Mouse (Mus musculus) neural tube, embryonic 12.5 days (tissue): ENCODE measurements around the gene Taf5l. TPM values are rescaled to one million over a fixed set of nuclear protein-coding genes. Genes with fewer than 3 reads are reported as not detected.

Experiments
- ATAC-seq: fragments of 200-750 bp; cut with Nextera tagmentation; 2 replicates; pipeline ENCODE4 v1.8.0; 2017; ENCODE audit warnings: low read depth, mild to moderate bottlenecking, moderate TSS enrichment, moderate library complexity; ENCODE audit not compliant: low FRiP score
- H3K27ac ChIP-seq: fragments of 300-500 bp; sonication (generic); 2 replicates; pipeline ENCODE4 v1.5.1; 2016
- H3K27me3 ChIP-seq: fragments of 300-500 bp; sonication (generic); replicated peaks from 2 replicates; pipeline ENCODE4 v1.6.1; 2016; ENCODE audit warnings: mild to moderate bottlenecking
- H3K36me3 ChIP-seq: fragments of 300-500 bp; sonication (generic); 2 replicates; pipeline ENCODE4 v1.6.1; 2016; ENCODE audit warnings: mild to moderate bottlenecking
- H3K4me1 ChIP-seq: fragments of 300-500 bp; sonication (generic); 2 replicates; pipeline ENCODE4 v1.6.1; 2016
- H3K4me2 ChIP-seq: fragments of 300-500 bp; sonication (generic); replicated peaks from 2 replicates; pipeline ENCODE4 v1.6.1; 2016; ENCODE audit warnings: mild to moderate bottlenecking
- H3K4me3 ChIP-seq: fragments of 300-500 bp; sonication (generic); 2 replicates; pipeline ENCODE4 v1.5.1; 2016
- H3K9ac ChIP-seq: fragments of 300-500 bp; sonication (generic); 2 replicates; pipeline ENCODE4 v1.6.1; 2016; ENCODE audit warnings: mild to moderate bottlenecking
- H3K9me3 ChIP-seq: fragments of 300-500 bp; sonication (generic); 2 replicates; pipeline ENCODE4 v1.6.1; 2016; ENCODE audit warnings: mild to moderate bottlenecking
- WGBS: fragments of 180-500 bp; shearing (Covaris S2); methylation state at CpG from one replicate; pipeline ENCODE4 v1.1.7; 2016; 5-methylcytosine and 5-hydroxymethylcytosine counted together
- polyA plus RNA-seq: library from polyadenylated mRNA; unstranded; fragments of >200 nt; fragmentation: Nextera tagmentation; extraction: Ambion mirVana; gene quantifications from 2 replicates; pipeline ENCODE4 v1.2.1, GENCODE M21; 2016

The Taf5l gene
- polyA plus RNA-seq: 34.6 and 35.1 TPM in 2 replicates

DNA sequence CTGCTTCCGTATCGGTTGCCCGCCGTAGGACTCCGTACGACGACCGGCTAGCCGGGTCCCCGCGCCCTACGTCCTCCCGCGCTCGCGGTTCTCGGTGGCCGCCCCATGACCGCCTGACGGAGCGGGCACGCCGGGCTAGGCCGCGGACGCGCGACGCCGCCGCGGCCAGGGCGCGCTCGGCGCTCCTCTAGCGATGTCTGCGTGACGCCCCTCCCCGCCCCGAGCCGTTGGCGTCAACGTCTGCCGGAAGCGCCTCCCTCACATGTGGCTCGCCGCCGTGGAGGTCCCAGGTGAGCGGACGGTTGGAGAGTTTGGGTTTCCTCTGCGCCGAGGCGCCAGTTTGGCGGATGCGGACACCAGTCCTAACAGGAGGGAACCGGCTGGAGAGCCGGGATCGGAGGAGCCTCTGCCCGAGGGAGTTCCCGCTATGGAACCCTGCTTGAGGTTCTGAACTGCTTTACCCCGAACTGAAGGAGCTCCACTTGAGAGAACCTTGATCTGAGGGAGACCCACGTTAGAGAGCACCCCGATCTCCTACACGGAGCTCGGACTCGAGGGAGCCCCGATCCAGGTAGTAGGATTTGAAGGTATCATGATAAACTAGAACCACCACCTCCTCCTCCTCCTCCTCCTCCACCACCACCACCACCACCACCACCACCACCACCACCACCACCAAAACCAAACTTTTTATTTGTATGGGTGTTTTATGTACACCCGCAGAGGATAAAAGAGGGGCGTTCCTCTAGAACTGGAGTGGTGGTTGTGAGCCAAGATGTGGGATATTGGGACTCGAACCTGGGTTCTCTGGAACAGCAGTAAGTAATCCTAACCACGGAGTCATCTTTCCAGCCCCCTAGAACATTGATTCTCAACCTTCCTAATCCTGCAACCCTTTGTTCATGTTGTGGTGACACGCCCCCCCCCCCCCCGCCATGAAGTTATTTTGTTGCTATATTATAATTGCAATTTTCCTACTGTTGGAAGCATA is at the start of gene Taf5l, which contains the start of gene Urb2:
TSS of gene Taf5l (minus strand) at position 161 of the 991 bp plus-strand sequence.
TSS of gene Urb2 (plus strand) at position 272 of the 991 bp plus-strand sequence.
- peaks cover 21% of the 10 kb centered on the region for H3K4me1 ChIP-seq
- H3K9ac ChIP-seq: peak within 1 kb of the TSS; percentile 80
- peak within 1 kb of the TSS; percentile 83 for H3K4me2 ChIP-seq

GRCm38 (mm10) chr8:124070363-124071324 is 49.4 kb upstream of the Taf5l start:
- no peaks in the 10 kb centered on the region for H3K36me3 ChIP-seq
- no peak overlapping the region for H3K4me3 ChIP-seq
- peaks cover 14% of the 10 kb centered on the region for H3K4me1 ChIP-seq
- H3K27me3 ChIP-seq: no peaks in the 10 kb centered on the region
- WGBS: 47% methylated on average over 18 of the region's 18 CpGs
- H3K4me2 ChIP-seq: no peak overlapping the region
- H3K9me3 ChIP-seq: no peaks in the 10 kb centered on the region
- ATAC-seq: no peak
- H3K27ac ChIP-seq: no peak overlapping the region
- no peak overlapping the region for H3K9ac ChIP-seq

More for the DNA sequence above, at the start of gene Taf5l, which contains the start of gene Urb2:
- Histone ChIP-seq H3K9me3 (no peaks in the 10 kb centered on the region), H3K27me3 (no peaks in the 10 kb centered on the region), H3K4me3 (peak within 1 kb of the TSS; percentile 77), H3K36me3 (peaks cover 14% of the 10 kb centered on the region), H3K27ac (peak within 1 kb of the TSS; percentile 91)
- peak; percentile 92 for ATAC-seq
- whole genome bisulfite sequencing: 2% methylated on average over 74 of the region's 74 CpGs

DNA sequence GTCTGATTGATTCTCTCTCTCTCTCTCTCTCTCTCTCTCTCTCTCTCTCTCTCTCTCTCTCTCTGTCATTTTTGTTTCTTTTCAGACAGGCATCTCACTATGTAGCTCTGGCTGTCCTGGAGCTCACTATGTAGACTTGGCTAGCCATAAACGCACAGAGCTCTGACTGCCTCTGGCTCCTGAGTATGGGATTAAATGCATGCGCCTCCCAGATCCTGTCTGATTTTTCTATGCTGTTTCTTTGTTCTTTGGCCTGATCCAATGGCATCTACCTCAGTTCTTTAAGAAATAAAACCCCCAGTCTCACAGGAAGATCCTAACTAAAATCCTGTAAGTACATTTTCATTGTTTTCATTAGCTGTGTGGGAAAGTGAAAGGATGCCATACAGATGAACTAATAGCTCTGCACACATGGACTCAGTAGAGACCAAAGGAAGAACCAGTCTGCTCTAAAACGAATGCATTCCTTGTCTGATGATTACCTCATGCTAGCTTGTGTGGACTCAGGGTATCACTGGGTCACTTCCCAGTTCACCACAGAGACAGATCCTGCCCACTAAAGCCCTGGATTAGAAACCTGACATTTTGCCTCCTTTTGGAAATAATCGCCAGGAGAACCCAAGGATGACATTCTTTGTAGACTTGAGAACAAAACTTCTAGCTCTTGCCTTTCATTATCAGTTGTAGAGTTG is 46.0 kb upstream of the Taf5l start:
- Histone ChIP-seq H3K4me3 (no peak overlapping the region), H3K27ac (no peak overlapping the region), H3K9me3 (no peaks in the 10 kb centered on the region), H3K36me3 (no peaks in the 10 kb centered on the region), H3K4me2 (no peak overlapping the region), H3K27me3 (no peaks in the 10 kb centered on the region), H3K9ac (no peak overlapping the region), H3K4me1 (peaks cover 14% of the 10 kb centered on the region)
- no peak for ATAC-seq
- 73% methylated on average over 4 of the region's 4 CpGs for WGBS

- Histone ChIP-seq H3K4me3 (no peak overlapping the region), H3K36me3 (no peaks in the 10 kb centered on the region), H3K4me1 (peaks cover 14% of the 10 kb centered on the region), H3K9me3 (no peaks in the 10 kb centered on the region), H3K9ac (no peak overlapping the region), H3K4me2 (no peak overlapping the region), H3K27ac (no peak overlapping the region), H3K27me3 (no peaks in the 10 kb centered on the region)
- WGBS: 75% methylated on average over 4 of the region's 4 CpGs
- ATAC-seq: no peak
Measured at GRCm38 (mm10) chr8:124066325-124067058, 45.3 kb upstream of the Taf5l start.

DNA sequence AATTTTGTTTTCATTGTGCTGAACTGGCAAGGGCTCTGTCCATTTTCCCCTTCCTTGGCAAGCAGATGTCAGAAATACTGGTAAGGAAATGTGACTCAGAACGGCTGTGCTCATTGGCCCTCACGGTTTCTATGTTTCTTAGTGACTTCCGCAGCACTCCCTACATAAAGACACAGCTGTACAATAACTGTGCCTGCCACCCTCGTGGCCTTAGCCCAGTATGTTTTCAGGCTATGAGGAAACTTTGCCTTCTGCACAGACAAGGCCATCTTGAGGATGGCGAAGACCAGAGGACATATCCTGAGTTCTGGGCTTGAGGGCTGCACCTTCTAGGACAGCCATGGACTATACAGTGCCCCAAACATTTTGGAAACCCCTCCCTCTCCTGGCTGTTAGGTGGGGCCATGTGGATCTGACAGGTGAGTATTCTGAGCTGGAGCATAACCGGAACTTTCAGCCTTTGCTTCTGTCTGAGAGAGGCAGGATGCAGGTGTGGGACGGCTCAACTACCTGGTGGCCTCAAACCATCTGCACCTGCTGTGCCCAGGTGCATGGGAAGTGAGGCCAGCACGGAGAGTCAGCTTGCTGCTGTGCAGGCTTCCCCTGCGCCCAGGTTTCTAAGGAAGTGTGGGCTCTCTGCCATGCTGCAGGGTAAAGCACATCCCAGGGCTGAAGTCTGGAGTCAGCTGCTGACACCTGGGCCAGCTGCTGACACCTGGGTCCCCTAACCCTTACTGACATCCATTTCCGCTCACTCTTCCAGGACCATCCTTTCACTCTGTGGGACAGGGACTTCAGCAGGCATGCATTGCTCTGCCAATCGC is 35.8 kb upstream of the Taf5l start:
- H3K4me3 ChIP-seq: no peak overlapping the region
- WGBS: 81% methylated on average over 11 of the region's 11 CpGs
- H3K36me3 ChIP-seq: no peaks in the 10 kb centered on the region
- no peaks in the 10 kb centered on the region for H3K9me3 ChIP-seq
- no peaks in the 10 kb centered on the region for H3K27me3 ChIP-seq
- no peak for ATAC-seq
- H3K4me1 ChIP-seq: no peaks in the 10 kb centered on the region
- no peak overlapping the region for H3K9ac ChIP-seq
- H3K27ac ChIP-seq: no peak overlapping the region
- H3K4me2 ChIP-seq: no peak overlapping the region

- no peak for ATAC-seq
- no peaks in the 10 kb centered on the region for H3K9me3 ChIP-seq
- H3K4me1 ChIP-seq: no peaks in the 10 kb centered on the region
- H3K27me3 ChIP-seq: no peaks in the 10 kb centered on the region
- no peak overlapping the region for H3K4me2 ChIP-seq
- WGBS: 66% methylated on average over 4 of the region's 4 CpGs
- no peak overlapping the region for H3K9ac ChIP-seq
- H3K36me3 ChIP-seq: peaks cover 9% of the 10 kb centered on the region
- no peak overlapping the region for H3K27ac ChIP-seq
- H3K4me3 ChIP-seq: no peak overlapping the region
Measured at GRCm38 (mm10) chr8:124052568-124052967, 31.4 kb upstream of the Taf5l start.

- Histone ChIP-seq H3K27ac (no peak overlapping the region), H3K4me3 (no peak overlapping the region), H3K36me3 (peaks cover 14% of the 10 kb centered on the region), H3K4me2 (no peak overlapping the region), H3K9me3 (no peaks in the 10 kb centered on the region), H3K9ac (no peak overlapping the region), H3K4me1 (no peaks in the 10 kb centered on the region), H3K27me3 (no peaks in the 10 kb centered on the region)
- WGBS: 23% methylated on average over 3 of the region's 3 CpGs
- ATAC-seq: peak; percentile 56; the same call in 1 of the 2 replicates
Measured at GRCm38 (mm10) chr8:124052110-124052509, 30.9 kb upstream of the Taf5l start.

DNA sequence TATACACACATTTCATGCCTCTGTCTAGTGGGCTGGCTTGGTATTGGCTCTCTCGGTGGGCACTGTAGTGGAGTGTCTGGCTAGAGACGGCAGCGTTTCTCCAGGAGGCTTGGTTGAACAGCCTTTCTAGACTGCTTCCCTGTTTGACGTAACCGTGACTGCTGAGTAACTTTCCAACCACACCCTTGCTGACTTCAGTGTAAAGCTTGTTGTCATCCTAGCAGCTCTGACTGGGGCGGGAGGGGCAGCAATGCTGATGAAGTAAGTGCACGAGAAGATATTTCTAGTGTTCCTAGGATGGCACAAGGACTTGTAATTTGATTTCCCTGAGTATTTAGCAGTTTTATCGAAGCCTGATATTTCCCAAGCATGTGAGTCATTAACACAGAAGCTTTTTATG is 24.7 kb upstream of the Taf5l start:
- Histone ChIP-seq H3K4me1 (no peaks in the 10 kb centered on the region), H3K27ac (no peak overlapping the region), H3K4me2 (no peak overlapping the region), H3K9ac (no peak overlapping the region), H3K9me3 (no peaks in the 10 kb centered on the region), H3K27me3 (no peaks in the 10 kb centered on the region), H3K36me3 (peaks cover 45% of the 10 kb centered on the region), H3K4me3 (no peak overlapping the region)
- 93% methylated on average over 8 of the region's 8 CpGs for WGBS
- no peak for ATAC-seq

DNA sequence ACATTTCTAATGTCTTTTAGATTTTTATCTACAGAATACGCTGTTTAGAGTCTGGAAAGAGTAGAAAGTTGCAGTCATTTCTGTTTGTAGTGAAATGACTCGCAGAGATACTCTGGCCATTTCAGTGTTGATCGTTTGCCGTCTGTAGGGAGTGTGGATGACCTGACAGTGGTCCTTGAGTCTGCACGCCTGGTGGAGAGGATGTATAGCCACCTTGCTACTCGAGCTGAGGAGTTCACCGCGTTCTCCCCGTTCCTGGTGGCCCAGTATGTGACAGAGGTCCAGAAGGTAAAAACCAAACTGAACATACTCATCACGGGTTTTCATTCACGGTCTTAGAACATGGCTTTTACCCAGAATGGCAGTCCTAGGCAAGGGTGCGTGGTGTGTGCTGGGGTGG is 23.7 kb upstream of the Taf5l start:
- no peaks in the 10 kb centered on the region for H3K9me3 ChIP-seq
- H3K4me3 ChIP-seq: no peak overlapping the region
- H3K4me2 ChIP-seq: no peak overlapping the region
- no peaks in the 10 kb centered on the region for H3K4me1 ChIP-seq
- H3K9ac ChIP-seq: no peak overlapping the region
- no peak overlapping the region for H3K27ac ChIP-seq
- H3K36me3 ChIP-seq: peaks cover 48% of the 10 kb centered on the region
- no peaks in the 10 kb centered on the region for H3K27me3 ChIP-seq
- 95% methylated on average over 12 of the region's 12 CpGs for WGBS
- ATAC-seq: no peak

GRCm38 (mm10) chr8:124044421-124044820 is 23.2 kb upstream of the Taf5l start:
- Histone ChIP-seq H3K4me1 (no peaks in the 10 kb centered on the region), H3K4me2 (no peak overlapping the region), H3K9ac (no peak overlapping the region), H3K4me3 (no peak overlapping the region), H3K9me3 (no peaks in the 10 kb centered on the region), H3K27ac (no peak overlapping the region), H3K27me3 (no peaks in the 10 kb centered on the region), H3K36me3 (peaks cover 53% of the 10 kb centered on the region)
- WGBS: 92% methylated on average over 5 of the region's 5 CpGs
- ATAC-seq: no peak
